ENCODE assay signal across 8 mouse cellular contexts in the genomic region with DNA sequence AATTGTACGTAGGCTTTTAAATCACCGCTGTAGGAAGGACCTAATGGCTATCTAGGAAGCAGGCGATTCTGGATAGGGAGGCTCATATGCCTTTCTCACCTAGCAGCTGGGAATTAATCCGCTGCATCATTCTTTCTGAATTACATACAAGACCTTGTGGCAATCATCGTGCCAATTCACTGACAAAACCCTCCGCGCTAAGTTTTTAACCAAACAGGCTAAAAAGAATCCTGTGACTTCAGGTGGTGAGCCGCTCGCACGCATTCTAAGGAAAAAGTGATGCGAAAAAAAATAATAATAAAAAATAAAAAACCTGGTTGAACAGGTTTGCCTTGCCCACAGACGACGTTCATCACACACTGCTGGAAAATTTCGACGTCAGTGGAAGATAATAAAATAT. TPM values are rescaled to one million over a fixed set of nuclear protein-coding genes. Genes with fewer than 3 reads are reported as not detected.
DNase-seq lines count a peak whose midpoint lies in the region; ATAC-seq and TF ChIP-seq lines count a peak whose summit lies in the region.

No protein-coding gene starts in this region.

- no peaks in the 10 kb centered on the region for H3K27me3 ChIP-seq in forebrain, postnatal 0 days (ENCODE audit: insufficient read depth, low read length)
- H3K27me3 ChIP-seq in limb, embryonic 15.5 days = no peaks in the 10 kb centered on the region
- H3K27me3 ChIP-seq in neural tube, embryonic 12.5 days (replicated peaks) = no peaks in the 10 kb centered on the region

- no peaks in the 10 kb centered on the region for H3K36me3 ChIP-seq in forebrain, postnatal 0 days (ENCODE audit: insufficient read depth)
- no peaks in the 10 kb centered on the region for H3K36me3 ChIP-seq in limb, embryonic 15.5 days
- H3K36me3 ChIP-seq in neural tube, embryonic 12.5 days = no peaks in the 10 kb centered on the region

- no peak for TF ChIP-seq CTCF in forebrain, postnatal 0 days (IDR thresholded peaks at IDR 0.05; ENCODE audit: low read depth)

- no peak for ATAC-seq in forebrain, postnatal 0 days
- no peak for ATAC-seq in limb, embryonic 15.5 days (ENCODE audit: insufficient number of reproducible peaks, low FRiP score, low TSS enrichment, low read depth)
- no peak for ATAC-seq in neural tube, embryonic 12.5 days (ENCODE audit: low FRiP score, low read depth)

- H3K4me2 ChIP-seq in forebrain, postnatal 0 days (ENCODE audit: low read depth) = peak overlapping the region; percentile 89
- H3K4me2 ChIP-seq in limb, embryonic 15.5 days = peak overlapping the region; percentile 96
- H3K4me2 ChIP-seq in neural tube, embryonic 12.5 days (replicated peaks) = peak overlapping the region; percentile 82

- 0 out of 2 replicates have a peak, but pooled peaks cover 4% of the 10 kb centered on the region for H3K4me1 ChIP-seq in forebrain, postnatal 0 days (ENCODE audit: insufficient read depth)
- peaks cover 12% of the 10 kb centered on the region; the same call in 1 of the 2 replicates for H3K4me1 ChIP-seq in limb, embryonic 15.5 days
- peaks cover 7% of the 10 kb centered on the region; the same call in 1 of the 2 replicates for H3K4me1 ChIP-seq in neural tube, embryonic 12.5 days

- H3K4me3 ChIP-seq in forebrain, postnatal 0 days (ENCODE audit: low read depth, low read length) = peak overlapping the region; percentile 85
- peak overlapping the region; percentile 92 for H3K4me3 ChIP-seq in limb, embryonic 15.5 days
- H3K4me3 ChIP-seq in neural tube, embryonic 12.5 days = peak overlapping the region; percentile 90

- H3K9ac ChIP-seq in forebrain, postnatal 0 days = peak overlapping the region; percentile 96
- no peak overlapping the region for H3K9ac ChIP-seq in limb, embryonic 15.5 days
- H3K9ac ChIP-seq in neural tube, embryonic 12.5 days = peak overlapping the region; percentile 96; the same call in 1 of the 2 replicates

- 2% methylated on average over 15 of the region's 15 CpGs for WGBS in forebrain, postnatal 0 days
- 2% methylated on average over 15 of the region's 15 CpGs for WGBS in limb, embryonic 15.5 days
- 2% methylated on average over 15 of the region's 15 CpGs for WGBS in neural tube, embryonic 12.5 days

- peak; percentile 65 for DNase-seq in cerebellum, adult 9-10 months
- DNase-seq in cerebellum, adult 11-12 months = no peak
- peak; percentile 28 for DNase-seq in thymus, postnatal 14 days
- no peak for DNase-seq in thymus, postnatal 36 days
- peak; percentile 64 for DNase-seq in forebrain, postnatal 0 days
- DNase-seq in spleen, adult 12 weeks (ENCODE audit: low spot score) = no peak

- H3K9me3 ChIP-seq in forebrain, postnatal 0 days (ENCODE audit: low read length) = no peaks in the 10 kb centered on the region
- no peaks in the 10 kb centered on the region for H3K9me3 ChIP-seq in limb, embryonic 15.5 days
- H3K9me3 ChIP-seq in neural tube, embryonic 12.5 days = no peaks in the 10 kb centered on the region

- H3K27ac ChIP-seq in forebrain, postnatal 0 days (ENCODE audit: low read depth, low read length) = no peak overlapping the region
- H3K27ac ChIP-seq in limb, embryonic 15.5 days = no peak overlapping the region
- no peak overlapping the region for H3K27ac ChIP-seq in neural tube, embryonic 12.5 days

RNA-seq across cellular contexts. Expression of a gene that starts 1.1 kb away (rescaled TPM):
- total RNA-seq in forebrain, postnatal 0 days (2014; rRNA removed) = 38.2 and 46.0 TPM in 2 replicates
- 4.4 and 6.3 TPM in 2 replicates for polyA plus RNA-seq in forebrain, postnatal 0 days (2015; fragmentation: Nextera tagmentation; extraction: Ambion mirVana)
- 4.8 and 5.5 TPM in 2 replicates for polyA plus RNA-seq in limb, embryonic 15.5 days (2015; fragmentation: Nextera tagmentation; extraction: Ambion mirVana)
- polyA plus RNA-seq in neural tube, embryonic 12.5 days (2016; fragmentation: Nextera tagmentation; extraction: Ambion mirVana) = 7.1 and 8.5 TPM in 2 replicates

Comparison
In these comparisons a context has a peak if more than half of its experiments do, and no peak if none do; other contexts are left out.
1. DNase-seq: peak in cerebellum, adult 9-10 months (single experiment), thymus, postnatal 14 days (single experiment) and forebrain, postnatal 0 days (single experiment); none in cerebellum, adult 11-12 months (single experiment), thymus, postnatal 36 days (0 of 2) and spleen, adult 12 weeks (single experiment).
2. Peak in every context shown above with its lines, with median percentiles within 50 percentile points of each other: H3K4me2 ChIP-seq and H3K4me3 ChIP-seq.